Mouse (Mus musculus) heart, postnatal 0 days (tissue): ENCODE measurements around the gene Duox1. TPM values are rescaled to one million over a fixed set of nuclear protein-coding genes. Genes with fewer than 3 reads are reported as not detected.

Experiments
- ATAC-seq: fragments of 200-750 bp; cut with Nextera tagmentation; 2 replicates; pipeline ENCODE4 v1.8.0; 2017; ENCODE audit warnings: low read depth, moderate number of reproducible peaks, moderate library complexity; ENCODE audit not compliant: insufficient read depth
- DNase-seq: peaks from one replicate; pipeline ENCODE4 v3.0.0-alpha.2; 2016; ENCODE audit warnings: low spot score
- H3K27ac ChIP-seq: fragments of 300-500 bp; sonication (generic); 2 replicates; pipeline ENCODE4 v1.5.1; 2014; ENCODE audit warnings: low read depth, mild to moderate bottlenecking
- H3K27me3 ChIP-seq: fragments of 300-500 bp; sonication (generic); 2 replicates; pipeline ENCODE4 v1.6.1; 2014; ENCODE audit warnings: low read length, mixed read lengths; ENCODE audit not compliant: control insufficient read depth, insufficient read depth
- H3K36me3 ChIP-seq: fragments of 300-500 bp; sonication (generic); replicated peaks from 2 replicates; pipeline ENCODE4 v1.6.1; 2014; ENCODE audit warnings: low read length, mixed read lengths; ENCODE audit not compliant: control insufficient read depth, insufficient read depth
- H3K4me1 ChIP-seq: fragments of 300-500 bp; sonication (generic); 2 replicates; pipeline ENCODE4 v1.6.1; 2014; ENCODE audit warnings: antibody characterized with exemption; ENCODE audit not compliant: control insufficient read depth, insufficient read depth
- H3K4me2 ChIP-seq: fragments of 300-500 bp; sonication (generic); 2 replicates; pipeline ENCODE4 v1.6.1; 2014; ENCODE audit warnings: low read depth, mild to moderate bottlenecking, low read length, moderate library complexity
- H3K4me3 ChIP-seq: fragments of 300-500 bp; sonication (generic); 2 replicates; pipeline ENCODE4 v1.5.1; 2014; ENCODE audit warnings: low read depth, low read length
- H3K9ac ChIP-seq: fragments of 300-500 bp; sonication (generic); replicated peaks from 2 replicates; pipeline ENCODE4 v1.6.1; 2014; ENCODE audit warnings: low read depth, low read length, mixed read lengths
- H3K9me3 ChIP-seq: fragments of 300-500 bp; sonication (generic); replicated peaks from 2 replicates; pipeline ENCODE4 v1.6.1; 2016; ENCODE audit warnings: low read length; ENCODE audit not compliant: control insufficient read depth
- CTCF ChIP-seq: IDR thresholded peaks from 2 replicates; pipeline ENCODE4 v1.5.1; 2016; ENCODE audit warnings: antibody characterized with exemption, control low read depth, low read depth
- EP300 ChIP-seq: IDR thresholded peaks from 2 replicates; pipeline ENCODE4 v1.6.1; 2016; ENCODE audit warnings: antibody characterized with exemption, low read depth
- WGBS: fragments of 180-500 bp; shearing (Covaris S2); extraction: QIAGEN DNeasy Blood & Tissue Kit; methylation state at CpG from one replicate; pipeline ENCODE4 v1.1.7; 2014; 5-methylcytosine and 5-hydroxymethylcytosine counted together
- polyA plus RNA-seq: library from polyadenylated mRNA; unstranded; fragments of >200 nt; fragmentation: Nextera tagmentation; extraction: Ambion mirVana; gene quantifications from 2 replicates; pipeline ENCODE4 v1.2.1, GENCODE M21; 2015
- total RNA-seq: library from RNA; depleted of rRNA; stranded (reverse); fragments of >200 nt; gene quantifications from 2 replicates; pipeline ENCODE4 v1.2.3, GENCODE M21; 2014; ENCODE audit warnings: low replicate concordance

Gene Duox1
- total and polyA plus RNA-seq, 2 experiments from 2014 or later = not detected

DNA sequence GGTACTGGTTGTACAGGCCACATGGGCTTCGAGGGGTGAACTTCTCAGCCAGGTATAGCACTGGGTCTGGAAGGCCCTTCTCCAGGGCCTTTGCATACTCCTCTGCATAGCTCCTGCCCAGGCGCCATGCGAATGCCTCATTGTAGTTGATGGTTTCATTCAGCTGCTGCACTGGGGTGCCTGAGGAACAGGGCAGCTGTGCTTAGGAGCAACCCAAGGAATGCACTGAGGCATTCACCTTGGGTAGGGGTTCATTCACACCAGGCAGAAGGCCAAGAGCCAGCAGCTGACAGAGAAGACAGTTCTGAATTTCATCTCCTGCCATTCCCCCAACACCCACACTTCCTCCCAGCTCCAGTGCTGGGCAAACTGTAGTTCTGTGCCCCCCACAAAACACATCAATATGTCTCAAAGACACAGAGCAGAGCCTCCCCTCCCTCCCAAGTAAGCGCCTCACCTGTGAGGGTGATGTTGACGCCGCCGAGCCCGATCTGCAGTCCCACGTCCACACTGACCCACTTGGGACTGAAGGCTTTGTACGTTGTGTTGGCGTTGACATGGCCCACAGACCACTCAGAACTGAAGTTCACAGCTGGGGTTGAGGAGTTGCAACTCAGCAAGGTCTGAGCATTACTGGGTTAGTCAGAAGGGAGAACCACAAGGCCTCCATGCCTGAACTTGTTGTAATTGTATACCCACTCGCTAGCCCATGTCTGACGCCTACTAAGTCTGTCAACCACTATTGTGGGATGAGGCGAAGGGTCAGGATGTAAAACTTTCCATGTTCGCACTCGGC is 10.2 kb upstream of the Duox1 start:
- TF ChIP-seq EP300 = no peak
- TF ChIP-seq CTCF = no peak
- peaks cover 81% of the 10 kb centered on the region for H3K27me3 ChIP-seq
- DNase-seq (no peak), ATAC-seq (no peak)
- H3K4me2 ChIP-seq = no peak overlapping the region
- WGBS = 80% methylated on average over 16 of the region's 16 CpGs
- H3K4me1 ChIP-seq = peaks cover 14% of the 10 kb centered on the region
- H3K9ac ChIP-seq = no peak overlapping the region
- no peaks in the 10 kb centered on the region for H3K36me3 ChIP-seq
- H3K9me3 ChIP-seq = no peaks in the 10 kb centered on the region
- no peak overlapping the region for H3K4me3 ChIP-seq
- H3K27ac ChIP-seq = no peak overlapping the region

DNA sequence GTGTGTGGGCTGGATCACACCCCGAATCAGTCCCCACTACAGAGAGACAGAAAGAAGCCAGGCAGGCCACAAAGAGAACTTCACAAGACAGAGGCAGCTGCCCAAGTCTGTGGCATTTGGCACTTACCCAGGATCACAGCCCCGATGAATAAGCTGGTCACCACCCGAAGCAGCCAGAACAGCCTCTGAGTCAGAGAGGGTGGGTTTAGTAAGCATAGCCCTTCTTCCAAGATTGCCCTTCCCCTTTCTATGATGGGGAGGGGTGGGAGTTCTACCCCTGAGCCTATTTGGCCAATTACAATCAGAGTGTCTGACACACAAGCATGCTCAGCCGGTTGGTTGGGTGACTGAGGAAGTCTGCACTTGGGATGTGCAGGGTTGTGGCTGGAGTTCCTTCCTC is 9.3 kb upstream of the Duox1 start:
- no peak overlapping the region for H3K27ac ChIP-seq
- H3K4me1 ChIP-seq = peaks cover 9% of the 10 kb centered on the region
- no peaks in the 10 kb centered on the region for H3K36me3 ChIP-seq
- WGBS = 22% methylated on average over 4 of the region's 4 CpGs
- H3K9ac ChIP-seq = no peak overlapping the region
- no peaks in the 10 kb centered on the region for H3K9me3 ChIP-seq
- ATAC-seq (no peak), DNase-seq (no peak)
- peaks cover 80% of the 10 kb centered on the region for H3K27me3 ChIP-seq
- H3K4me2 ChIP-seq = no peak overlapping the region
- TF ChIP-seq CTCF (no peak), EP300 (no peak)
- no peak overlapping the region for H3K4me3 ChIP-seq

DNA sequence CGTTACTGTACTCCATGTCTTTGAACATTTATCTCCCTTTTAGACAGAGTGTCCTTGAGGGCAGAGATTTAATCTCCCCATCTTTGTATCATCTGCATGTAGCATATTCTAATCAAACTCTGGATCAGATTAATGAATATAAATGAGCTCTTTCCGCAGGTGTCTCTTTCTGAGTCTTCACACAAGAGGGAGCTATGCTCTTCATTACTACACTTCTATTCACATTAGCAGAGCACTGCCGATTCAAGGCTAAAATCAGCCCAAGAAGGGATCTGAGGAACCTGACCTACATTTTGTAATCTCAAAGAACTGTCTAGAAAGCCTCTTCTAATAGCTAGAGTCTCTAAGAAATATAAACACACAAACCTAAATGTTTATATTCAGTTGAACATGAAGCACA is 5.8 kb upstream of the Duox1 start:
- H3K36me3 ChIP-seq = no peaks in the 10 kb centered on the region
- no peak for TF ChIP-seq EP300
- TF ChIP-seq CTCF = no peak
- 36% methylated on average over 3 of the region's 3 CpGs for WGBS
- no peak overlapping the region for H3K9ac ChIP-seq
- no peak overlapping the region for H3K4me3 ChIP-seq
- H3K27me3 ChIP-seq = peaks cover 81% of the 10 kb centered on the region
- ATAC-seq (no peak), DNase-seq (no peak)
- H3K4me2 ChIP-seq = no peak overlapping the region
- H3K9me3 ChIP-seq = no peaks in the 10 kb centered on the region
- peaks cover 7% of the 10 kb centered on the region for H3K4me1 ChIP-seq
- H3K27ac ChIP-seq = no peak overlapping the region

DNA sequence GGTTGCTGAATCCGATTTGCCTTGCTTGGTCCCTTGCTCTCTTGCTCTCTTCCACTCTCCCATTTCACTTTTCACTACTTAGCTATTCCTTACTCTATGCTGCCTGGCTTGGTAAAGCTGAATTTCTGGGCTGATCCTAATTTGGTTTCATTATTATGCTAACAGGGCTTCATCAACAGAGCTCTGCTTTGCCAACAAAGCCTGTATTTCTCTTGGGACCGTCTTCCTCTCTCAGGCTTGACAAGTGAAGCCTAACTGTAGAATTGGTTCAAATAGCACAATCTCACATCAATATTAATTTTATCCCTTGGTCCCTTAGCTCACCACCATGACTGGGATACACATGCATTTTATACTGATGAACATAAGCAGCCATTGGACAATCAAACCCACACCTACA is 3.9 kb upstream of the Duox1 start:
- DNase-seq = no peak
- H3K27me3 ChIP-seq = peaks cover 76% of the 10 kb centered on the region
- no peak for ATAC-seq
- H3K36me3 ChIP-seq = no peaks in the 10 kb centered on the region
- TF ChIP-seq CTCF (no peak), EP300 (no peak)
- WGBS = 49% methylated on average over 2 of the region's 2 CpGs
- H3K4me3 ChIP-seq = no peak overlapping the region
- no peaks in the 10 kb centered on the region for H3K9me3 ChIP-seq
- H3K4me1 ChIP-seq = peaks cover 7% of the 10 kb centered on the region
- H3K9ac ChIP-seq = no peak overlapping the region
- no peak overlapping the region for H3K27ac ChIP-seq
- no peak overlapping the region for H3K4me2 ChIP-seq

DNA sequence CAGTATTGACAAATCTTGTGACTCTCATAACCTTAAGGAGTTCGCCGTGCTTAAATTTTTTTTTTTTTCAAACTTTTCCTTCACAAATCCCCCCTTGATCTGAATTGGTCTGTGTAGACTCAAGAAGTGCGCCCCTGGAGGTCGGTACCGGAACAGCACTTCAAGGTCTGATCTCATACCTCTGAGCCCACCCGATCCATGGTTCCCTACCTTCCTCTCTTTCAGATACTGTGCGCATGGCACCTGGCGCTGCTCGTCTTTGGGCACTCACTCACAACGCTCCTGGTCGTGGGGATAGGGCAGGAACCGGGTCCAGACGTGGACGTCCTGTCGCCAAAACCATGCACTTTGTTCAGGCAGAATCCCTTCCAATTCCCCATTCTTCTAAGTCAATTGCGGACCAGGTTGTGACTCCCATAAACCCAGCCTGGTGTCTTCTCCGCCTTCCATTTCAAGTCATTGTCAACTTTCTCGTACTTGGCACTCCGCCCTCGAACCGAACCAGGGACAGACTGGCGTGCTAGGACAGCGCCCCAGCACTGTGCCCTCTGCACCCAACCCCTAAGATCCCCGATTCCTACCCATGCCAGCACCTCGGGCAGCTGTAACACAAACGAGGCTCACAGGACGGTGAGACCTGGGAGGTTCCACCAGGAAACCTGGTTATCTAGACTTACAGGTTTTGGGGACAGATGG is 2.6 kb upstream of the Duox1 start:
- Histone ChIP-seq H3K27me3 (peaks cover 71% of the 10 kb centered on the region), H3K36me3 (no peaks in the 10 kb centered on the region), H3K4me1 (peaks cover 7% of the 10 kb centered on the region), H3K9ac (no peak overlapping the region), H3K4me2 (peak overlapping the region; percentile 51), H3K4me3 (peak overlapping the region; percentile 25), H3K27ac (no peak overlapping the region), H3K9me3 (no peaks in the 10 kb centered on the region)
- no peak for ATAC-seq
- TF ChIP-seq CTCF (peak; percentile 52), EP300 (no peak)
- DNase-seq = peak; percentile 31
- WGBS = 2% methylated on average over 27 of the region's 27 CpGs
